24 mouse cellular contexts compared by ENCODE assay signal in genomic region chr14:117651271-117651670, GRCm38 (mm10).
A peak's percentile ranks its signal among the peaks of the same experiment; 100 is the strongest.
DNase-seq lines count a peak whose midpoint lies in the region; ATAC-seq and TF ChIP-seq lines count a peak whose summit lies in the region.
"Had no signal": no experiment of that assay in that cellular context is flagged by ENCODE, and none has a peak within 500 bp of the region (broad histone marks: within the 10 kb centered on the region; RNA-seq: fewer than 3 reads in every experiment).

No protein-coding gene starts in this region.

- WGBS in embryonic facial prominence, embryonic 11.5 days = 60% methylated on average over 4 of the region's 4 CpGs
- 71% methylated on average over 4 of the region's 4 CpGs for WGBS in embryonic facial prominence, embryonic 10.5 days
- WGBS in kidney, postnatal 0 days = 63% methylated on average over 4 of the region's 4 CpGs
- 24% methylated on average over 4 of the region's 4 CpGs for WGBS in stomach, embryonic 16.5 days
- WGBS in hindbrain, embryonic 12.5 days = 82% methylated on average over 4 of the region's 4 CpGs

- no peak for TF ChIP-seq CTCF in kidney, postnatal 0 days (IDR thresholded peaks at IDR 0.05; ENCODE audit: low read depth)

- no peak overlapping the region for H3K4me3 ChIP-seq in embryonic facial prominence, embryonic 11.5 days (ENCODE audit: low read depth, low read length)
- no peak overlapping the region for H3K4me3 ChIP-seq in embryonic facial prominence, embryonic 10.5 days
- H3K4me3 ChIP-seq in kidney, postnatal 0 days (replicated peaks; ENCODE audit: low read depth, low read length) = no peak overlapping the region
- no peak overlapping the region for H3K4me3 ChIP-seq in stomach, embryonic 16.5 days (replicated peaks; ENCODE audit: low read length)
- no peak overlapping the region for H3K4me3 ChIP-seq in hindbrain, embryonic 12.5 days
- H3K4me3 ChIP-seq: embryonic facial prominence, embryonic 15.5 days; forebrain, embryonic 12.5 days; heart, embryonic 10.5 days; heart, embryonic 15.5 days; midbrain, embryonic 10.5 days; midbrain, embryonic 15.5 days had no signal

- no peaks in the 10 kb centered on the region for H3K27me3 ChIP-seq in embryonic facial prominence, embryonic 11.5 days (ENCODE audit: control insufficient read depth, insufficient read depth, low read length)
- no peaks in the 10 kb centered on the region for H3K27me3 ChIP-seq in embryonic facial prominence, embryonic 10.5 days (replicated peaks; ENCODE audit: low read depth, poor library complexity, severe bottlenecking)
- no peaks in the 10 kb centered on the region for H3K27me3 ChIP-seq in kidney, postnatal 0 days (ENCODE audit: insufficient read depth, low read length)
- no peaks in the 10 kb centered on the region for H3K27me3 ChIP-seq in stomach, embryonic 16.5 days (ENCODE audit: control insufficient read depth, insufficient read depth, low read length)
- H3K27me3 ChIP-seq in hindbrain, embryonic 12.5 days = no peaks in the 10 kb centered on the region
- H3K27me3 ChIP-seq: embryonic facial prominence, embryonic 15.5 days; forebrain, embryonic 12.5 days; midbrain, embryonic 15.5 days had no signal

- H3K4me2 ChIP-seq in embryonic facial prominence, embryonic 11.5 days (ENCODE audit: low read depth, low read length) = no peak overlapping the region
- H3K4me2 ChIP-seq in kidney, postnatal 0 days (ENCODE audit: low read length) = no peak overlapping the region
- H3K4me2 ChIP-seq in stomach, embryonic 16.5 days (ENCODE audit: low read depth, low read length) = no peak overlapping the region
- H3K4me2 ChIP-seq in hindbrain, embryonic 12.5 days (replicated peaks) = no peak overlapping the region
- H3K4me2 ChIP-seq: embryonic facial prominence, embryonic 15.5 days; forebrain, embryonic 12.5 days; heart, embryonic 15.5 days; midbrain, embryonic 15.5 days had no signal

- H3K27ac ChIP-seq in embryonic facial prominence, embryonic 11.5 days (replicated peaks; ENCODE audit: low read depth, low read length) = no peak overlapping the region
- no peak overlapping the region for H3K27ac ChIP-seq in embryonic facial prominence, embryonic 10.5 days (replicated peaks)
- 0 out of 2 replicates have a peak overlapping the region, but pooled peaks have one; percentile 13 for H3K27ac ChIP-seq in kidney, postnatal 0 days
- no peak overlapping the region for H3K27ac ChIP-seq in stomach, embryonic 16.5 days (ENCODE audit: low read length)
- H3K27ac ChIP-seq in hindbrain, embryonic 12.5 days = no peak overlapping the region
- H3K27ac ChIP-seq: embryonic facial prominence, embryonic 15.5 days; forebrain, embryonic 12.5 days; heart, embryonic 10.5 days; heart, embryonic 15.5 days; liver, embryonic 14.5 days; midbrain, embryonic 10.5 days; midbrain, embryonic 15.5 days had no signal

- H3K4me1 ChIP-seq in embryonic facial prominence, embryonic 11.5 days (ENCODE audit: control insufficient read depth, insufficient read depth, low read length) = no peaks in the 10 kb centered on the region; the same call in 1 of the 2 replicates
- H3K4me1 ChIP-seq in embryonic facial prominence, embryonic 10.5 days = peaks cover 20% of the 10 kb centered on the region
- 0 out of 2 replicates have a peak, but pooled peaks cover 3% of the 10 kb centered on the region for H3K4me1 ChIP-seq in kidney, postnatal 0 days (replicated peaks; ENCODE audit: insufficient read depth, low read length)
- H3K4me1 ChIP-seq in stomach, embryonic 16.5 days (ENCODE audit: control insufficient read depth, insufficient read depth, low read length) = peaks cover 2% of the 10 kb centered on the region; the same call in 1 of the 2 replicates
- H3K4me1 ChIP-seq in hindbrain, embryonic 12.5 days = peaks cover 2% of the 10 kb centered on the region; the same call in 1 of the 2 replicates
- H3K4me1 ChIP-seq: embryonic facial prominence, embryonic 15.5 days had no signal

- DNase-seq in embryonic facial prominence, embryonic 11.5 days (ENCODE audit: low spot score) = peak; percentile 66
- DNase-seq in embryonic facial prominence, embryonic 10.5 days (ENCODE audit: low spot score) = no peak
- DNase-seq in kidney, postnatal 0 days (ENCODE audit: low spot score) = peak; percentile 59
- DNase-seq in kidney, adult 8-10 months = no peak
- peak; percentile 56 for DNase-seq in forelimb bud, embryonic 11.5 days (ENCODE audit: low read depth, low spot score)
- DNase-seq: cerebellum, adult 18-20 months; cerebellum, postnatal 10 days; forebrain, postnatal 0 days; gastrocnemius, postnatal 25 days; heart, adult 11 months; kidney, postnatal 25 days; liver; lung, adult 2 months; right cerebral cortex, postnatal 25 days had no signal

- ATAC-seq in embryonic facial prominence, embryonic 11.5 days (replicated peaks; ENCODE audit: insufficient number of reproducible peaks, low FRiP score, low TSS enrichment, low read depth) = no peak
- ATAC-seq in kidney, postnatal 0 days (replicated peaks; ENCODE audit: low FRiP score, low read depth) = no peak
- ATAC-seq in stomach, embryonic 16.5 days (ENCODE audit: insufficient read depth, low FRiP score) = peak; percentile 71; the same call in 1 of the 2 replicates
- ATAC-seq in hindbrain, embryonic 12.5 days (ENCODE audit: low FRiP score) = no peak
- ATAC-seq: CD4-positive, CD25-positive, alpha-beta regulatory T cell, adult 4 months; forebrain, postnatal 0 days; midbrain, embryonic 15.5 days had no signal

- H3K9ac ChIP-seq in embryonic facial prominence, embryonic 11.5 days (replicated peaks; ENCODE audit: low read length) = no peak overlapping the region
- H3K9ac ChIP-seq in kidney, postnatal 0 days (ENCODE audit: low read depth, low read length) = no peak overlapping the region
- H3K9ac ChIP-seq in stomach, embryonic 16.5 days (ENCODE audit: low read length) = no peak overlapping the region
- no peak overlapping the region for H3K9ac ChIP-seq in hindbrain, embryonic 12.5 days
- H3K9ac ChIP-seq: embryonic facial prominence, embryonic 15.5 days; forebrain, embryonic 12.5 days; forebrain, postnatal 0 days; heart, embryonic 15.5 days; liver, embryonic 14.5 days; midbrain, embryonic 15.5 days had no signal

- H3K36me3 ChIP-seq in embryonic facial prominence, embryonic 11.5 days (replicated peaks; ENCODE audit: control insufficient read depth, insufficient read depth, low read depth, low read length) = no peaks in the 10 kb centered on the region
- no peaks in the 10 kb centered on the region for H3K36me3 ChIP-seq in embryonic facial prominence, embryonic 10.5 days (replicated peaks)
- no peaks in the 10 kb centered on the region for H3K36me3 ChIP-seq in kidney, postnatal 0 days (ENCODE audit: insufficient read depth, low read length)
- no peaks in the 10 kb centered on the region for H3K36me3 ChIP-seq in stomach, embryonic 16.5 days (ENCODE audit: control insufficient read depth, insufficient read depth, low read length)
- no peaks in the 10 kb centered on the region for H3K36me3 ChIP-seq in hindbrain, embryonic 12.5 days
- H3K36me3 ChIP-seq: embryonic facial prominence, embryonic 15.5 days; forebrain, embryonic 12.5 days; heart, embryonic 10.5 days; heart, embryonic 15.5 days; midbrain, embryonic 10.5 days; midbrain, embryonic 15.5 days had no signal

- H3K9me3 ChIP-seq in embryonic facial prominence, embryonic 11.5 days (replicated peaks; ENCODE audit: control insufficient read depth, low read length) = no peaks in the 10 kb centered on the region
- H3K9me3 ChIP-seq in embryonic facial prominence, embryonic 10.5 days = no peaks in the 10 kb centered on the region
- no peaks in the 10 kb centered on the region for H3K9me3 ChIP-seq in kidney, postnatal 0 days (replicated peaks; ENCODE audit: low read length)
- no peaks in the 10 kb centered on the region for H3K9me3 ChIP-seq in stomach, embryonic 16.5 days (replicated peaks; ENCODE audit: control insufficient read depth, low read length)
- no peaks in the 10 kb centered on the region for H3K9me3 ChIP-seq in hindbrain, embryonic 12.5 days (replicated peaks)
- H3K9me3 ChIP-seq: embryonic facial prominence, embryonic 15.5 days; forebrain, embryonic 12.5 days; heart, embryonic 10.5 days; heart, embryonic 15.5 days; midbrain, embryonic 10.5 days; midbrain, embryonic 15.5 days had no signal

Comparison
In these comparisons a context has a peak if more than half of its experiments do, and no peak if none do; other contexts are left out.
1. DNase-seq: peak in embryonic facial prominence, embryonic 11.5 days (single experiment), kidney, postnatal 0 days (single experiment) and forelimb bud, embryonic 11.5 days (single experiment); none in embryonic facial prominence, embryonic 10.5 days (single experiment) and kidney, adult 8-10 months (0 of 2).